Mouse (Mus musculus): ENCODE measurements around the gene Hcn2. TPM values are rescaled to one million over a fixed set of nuclear protein-coding genes. Genes with fewer than 3 reads are reported as not detected.
"Not testable (repeated sequence)": the region's sequence is repeated elsewhere in the genome, so short reads cannot be mapped to it uniquely, and the experiment has no call there.

The Hcn2 gene
- polyA plus RNA-seq, 1 experiment: 119 TPM

GRCm38 (mm10) chr10:79686691-79687090 is 29.7 kb upstream of the Hcn2 start:
- DNase-seq (ENCODE audit: extremely low spot score in 1 of 2, low spot score in 1 of 2): no peak

DNA sequence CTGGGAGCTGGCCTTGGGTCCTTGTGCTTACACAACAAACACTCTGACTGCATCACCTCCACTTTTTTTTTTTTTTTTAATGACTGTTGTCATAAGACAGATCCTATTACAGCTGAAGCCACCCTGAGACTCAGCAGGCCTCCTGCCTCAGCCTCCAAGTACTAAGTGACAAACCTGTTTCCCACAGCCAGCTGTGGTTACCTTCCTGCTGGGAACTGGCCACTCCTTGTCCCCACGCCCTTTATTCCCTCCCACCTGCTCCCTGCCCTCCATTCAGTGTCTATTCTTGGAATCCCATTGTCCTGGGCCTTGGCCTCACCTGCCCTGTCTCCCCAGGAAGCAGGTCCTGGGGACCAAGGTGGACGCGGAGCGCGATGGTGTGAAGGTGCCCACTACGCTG is 28.9 kb upstream of the Hcn2 start:
- DNase-seq (ENCODE audit: extremely low spot score in 1 of 2, low spot score in 1 of 2): no peak

DNA sequence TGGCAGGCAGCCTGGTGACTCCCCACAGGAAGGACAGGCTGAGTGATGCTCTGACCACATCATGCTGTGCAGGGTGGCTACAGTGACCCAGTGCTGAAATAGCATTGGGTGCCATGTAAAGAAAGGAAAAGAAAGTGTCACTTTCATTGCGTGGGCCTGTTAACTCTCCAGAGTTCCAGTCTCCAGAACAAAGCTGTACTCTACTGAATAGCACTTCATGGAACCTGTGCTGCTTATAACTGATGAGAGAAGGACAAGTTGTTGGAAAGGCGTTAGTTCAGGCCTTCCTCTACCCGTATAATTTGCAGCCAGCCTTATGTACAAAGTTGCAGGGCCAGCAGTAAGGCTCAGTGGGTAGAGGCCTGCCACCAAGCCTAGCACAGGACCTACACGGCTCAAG is 27.7 kb upstream of the Hcn2 start, which contains the start of gene Gzmm:
TSS of gene Gzmm (plus strand) at position 301 of the 400 bp plus-strand sequence.
- DNase-seq (ENCODE audit: extremely low spot score in 1 of 2, low spot score in 1 of 2): no peak

GRCm38 (mm10) chr10:79689178-79689577 is 27.3 kb upstream of the Hcn2 start:
- no peak for DNase-seq (ENCODE audit: extremely low spot score in 1 of 2, low spot score in 1 of 2)

DNA sequence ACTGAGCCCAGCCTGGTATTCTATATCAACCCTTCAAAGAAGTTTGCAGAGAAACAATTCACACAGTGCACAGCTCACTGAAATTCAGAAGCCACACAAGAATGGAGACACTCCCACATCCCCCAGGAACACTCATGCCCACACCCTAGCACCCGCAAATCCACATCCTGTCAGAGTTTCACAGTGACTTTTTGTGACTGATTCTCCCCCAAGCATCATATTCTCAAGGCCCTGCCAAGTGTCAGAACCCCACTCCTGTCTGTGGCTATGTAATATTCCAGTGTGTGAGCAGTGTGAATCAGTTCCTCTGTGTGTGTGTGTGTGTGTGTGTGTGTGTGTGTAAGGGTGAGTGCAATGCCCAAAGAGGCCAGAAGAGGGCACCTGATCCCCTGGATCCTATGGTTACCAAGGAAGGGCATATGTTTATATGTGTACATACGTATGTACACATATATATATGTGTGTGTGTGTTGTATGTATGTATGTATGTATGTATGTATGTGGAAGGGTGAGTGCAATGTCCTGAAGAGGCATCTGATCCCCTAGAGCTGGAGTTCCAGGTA is 24.4 kb upstream of the Hcn2 start:
- no peak for DNase-seq (ENCODE audit: extremely low spot score in 1 of 2, low spot score in 1 of 2)

GRCm38 (mm10) chr10:79693580-79694378 is 22.7 kb upstream of the Hcn2 start:
- DNase-seq (ENCODE audit: extremely low spot score in 1 of 2, low spot score in 1 of 2): no peak

DNA sequence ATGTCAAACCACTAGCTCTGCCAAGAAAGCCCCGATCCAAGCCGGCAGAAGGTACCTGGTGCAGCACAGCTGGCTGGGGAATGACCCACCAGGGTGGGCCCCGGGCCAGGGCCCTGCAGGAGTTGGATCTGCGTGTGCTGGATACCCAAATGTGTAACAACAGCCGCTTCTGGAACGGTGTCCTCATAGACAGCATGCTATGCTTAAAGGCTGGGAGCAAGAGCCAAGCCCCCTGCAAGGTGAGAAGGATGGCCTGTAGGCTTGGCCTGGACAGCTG is 22.1 kb upstream of the Hcn2 start:
- DNase-seq (ENCODE audit: extremely low spot score in 1 of 2, low spot score in 1 of 2): no peak

GRCm38 (mm10) chr10:79695231-79696128 is 21.0 kb upstream of the Hcn2 start:
- DNase-seq (ENCODE audit: extremely low spot score in 1 of 2, low spot score in 1 of 2): peak in 1 of 2 experiments; percentile 76

- DNase-seq (ENCODE audit: extremely low spot score in 1 of 2, low spot score in 1 of 2): no peak
These were observed 20.2 kb upstream of the Hcn2 start for GRCm38 (mm10) chr10:79696129-79696651.

GRCm38 (mm10) chr10:79697916-79698315 is 18.5 kb upstream of the Hcn2 start:
- no peak for DNase-seq (ENCODE audit: extremely low spot score in 1 of 2, low spot score in 1 of 2)

DNA sequence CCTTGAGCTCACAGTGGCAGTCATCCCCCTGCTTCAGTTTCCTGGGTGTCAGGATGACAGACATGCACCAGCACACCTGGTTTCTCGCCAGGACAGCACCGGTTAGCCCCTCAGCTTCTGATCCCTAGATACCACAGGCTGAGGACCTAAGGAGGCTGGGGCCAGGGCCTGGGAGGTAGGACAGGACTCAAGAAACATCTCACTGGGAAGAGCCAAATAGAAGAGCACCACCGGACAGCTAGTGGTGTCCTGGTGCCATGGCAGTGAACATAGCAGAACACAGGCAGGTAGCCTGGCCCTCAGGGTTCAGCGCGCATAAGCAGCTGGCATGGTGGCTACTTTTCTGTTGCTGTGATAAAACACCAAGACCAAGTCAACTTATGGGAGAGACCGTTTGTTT is 18.0 kb upstream of the Hcn2 start:
- DNase-seq (ENCODE audit: extremely low spot score in 1 of 2, low spot score in 1 of 2): no peak

GRCm38 (mm10) chr10:79700676-79701075 is 15.8 kb upstream of the Hcn2 start:
- no peak for DNase-seq (ENCODE audit: extremely low spot score in 1 of 2, low spot score in 1 of 2)

- no peak for DNase-seq (ENCODE audit: extremely low spot score in 1 of 2, low spot score in 1 of 2)
These were observed 14.8 kb upstream of the Hcn2 start for GRCm38 (mm10) chr10:79701443-79702129.

DNA sequence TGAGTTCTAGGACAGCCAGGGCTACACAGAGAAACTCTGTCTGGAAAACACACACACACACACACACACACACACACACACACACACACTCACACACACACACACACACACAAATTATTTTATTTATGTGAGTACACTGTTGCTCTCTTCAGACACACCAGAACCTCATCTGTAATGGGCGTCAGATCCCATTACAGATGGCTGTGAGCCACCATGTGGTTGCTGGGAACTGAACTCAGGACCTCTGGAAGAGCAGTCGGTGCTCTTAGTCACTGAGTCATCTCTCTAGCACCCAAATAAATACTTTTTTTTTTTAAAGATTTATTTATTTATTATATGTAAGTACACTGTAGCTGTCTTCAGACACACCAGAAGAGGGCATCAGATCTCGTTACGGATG is 13.5 kb upstream of the Hcn2 start:
- not testable (repeated sequence) for DNase-seq (ENCODE audit: extremely low spot score in 1 of 2, low spot score in 1 of 2)

DNA sequence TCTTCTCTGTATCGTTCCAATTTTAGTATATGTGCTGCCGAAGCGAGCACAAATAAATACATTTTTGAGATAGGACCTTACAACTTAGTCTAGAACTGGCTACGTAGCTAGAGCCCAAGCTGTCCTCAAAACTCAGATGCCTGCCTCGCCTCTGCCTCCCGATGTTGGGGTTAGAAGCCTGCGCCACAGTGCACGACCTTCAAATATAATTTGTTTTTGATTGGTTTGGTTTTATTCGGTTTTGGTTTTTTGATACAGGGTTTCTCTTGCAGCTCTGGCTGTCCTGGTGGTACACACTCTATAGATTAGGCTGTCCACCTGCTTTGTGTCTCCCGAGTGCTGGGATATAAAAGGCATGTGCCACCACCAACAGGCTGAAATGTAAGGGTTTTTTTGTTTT is 12.9 kb upstream of the Hcn2 start:
- DNase-seq (ENCODE audit: extremely low spot score in 1 of 2, low spot score in 1 of 2): no peak

DNA sequence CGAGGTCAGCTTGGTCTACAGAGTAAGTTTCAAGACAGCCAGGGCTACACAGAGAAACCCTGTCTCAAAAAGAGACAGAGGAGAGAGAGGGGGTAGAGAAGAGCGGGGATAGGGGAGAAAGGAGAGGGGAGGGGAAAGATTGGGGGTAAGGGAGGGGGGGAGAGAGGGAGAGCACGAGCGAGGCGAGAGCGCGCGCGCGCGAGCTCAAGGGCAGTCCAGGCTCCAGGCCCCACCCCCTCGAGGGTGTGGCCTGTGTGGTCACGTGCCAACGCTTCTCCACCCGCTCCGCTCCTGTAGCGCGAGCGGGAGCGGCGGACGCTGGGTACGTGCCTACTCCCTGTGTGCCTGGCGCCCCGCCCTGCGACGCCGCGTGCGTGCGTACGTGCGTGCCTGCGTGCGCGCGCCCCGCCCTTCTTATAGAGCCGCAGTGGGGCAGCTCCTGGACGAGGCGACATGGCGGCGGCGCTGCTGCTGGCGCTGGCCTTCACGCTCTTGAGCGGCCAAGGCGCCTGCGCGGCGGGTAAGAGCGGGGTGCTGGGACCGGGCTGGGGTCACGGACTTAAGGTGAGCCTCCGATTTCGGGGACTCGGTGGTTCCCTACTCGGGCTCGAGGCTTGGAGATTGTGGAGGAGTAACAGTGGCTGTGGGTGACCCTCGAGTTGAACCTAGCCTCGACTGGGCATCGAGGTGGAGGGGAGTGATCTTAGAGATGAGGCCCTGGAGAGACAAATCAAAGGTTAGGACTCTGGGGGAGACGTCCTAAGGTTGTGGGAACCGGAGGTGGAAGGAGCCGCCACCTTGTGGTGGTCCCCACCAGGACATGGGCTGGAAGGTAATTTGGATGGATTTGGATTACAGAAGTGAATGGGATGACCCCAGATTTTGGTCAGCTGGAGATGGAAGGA is 12.1 kb upstream of the Hcn2 start, which contains the start of gene Bsg:
TSS of gene Bsg (plus strand) at position 427 of the 905 bp plus-strand sequence.
- peak; percentile 97 to 99 for DNase-seq (ENCODE audit: extremely low spot score in 1 of 2, low spot score in 1 of 2)

- no peak for DNase-seq (ENCODE audit: extremely low spot score in 1 of 2, low spot score in 1 of 2)
These were observed 11.5 kb upstream of the Hcn2 start for GRCm38 (mm10) chr10:79704970-79705360.

DNA sequence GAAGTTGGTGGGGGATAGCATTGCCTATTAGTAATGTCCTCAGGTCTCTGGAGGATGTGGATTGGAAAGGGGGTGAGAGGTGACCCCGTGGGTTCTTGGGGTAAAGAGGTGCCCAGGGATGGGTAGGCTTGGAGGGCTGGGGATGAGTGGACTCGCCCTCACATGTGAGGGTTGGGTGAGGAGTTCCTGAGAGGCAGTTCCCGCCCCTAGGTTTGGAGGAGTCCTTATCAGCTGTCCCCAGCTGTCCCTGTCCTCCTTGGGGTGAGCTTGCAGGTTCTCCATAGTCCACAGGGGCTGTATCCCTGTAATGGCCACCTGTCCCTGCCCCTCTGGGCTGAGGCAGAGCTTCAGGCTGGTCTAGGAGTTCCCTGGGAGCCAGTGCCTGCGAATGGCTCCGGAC is 10.5 kb upstream of the Hcn2 start:
- no peak for DNase-seq (ENCODE audit: extremely low spot score in 1 of 2, low spot score in 1 of 2)

- no peak for DNase-seq (ENCODE audit: extremely low spot score in 1 of 2, low spot score in 1 of 2)
These were observed 9.9 kb upstream of the Hcn2 start for GRCm38 (mm10) chr10:79706406-79707094.

Data from frontal cortex, adult 2 months (tissue).